Mouse (Mus musculus) midbrain, embryonic 12.5 days (tissue): ENCODE measurements at regions not wholly inside any gene's neighbourhood (a gene's known extent, or its start where the extent isn't known, plus 50 kb on each side); places are given as distances from the start of the nearest gene placed in this dataset.
A peak's percentile ranks its signal among the peaks of the same experiment; 100 is the strongest.

ENCODE experiments used
- ATAC-seq: fragments of 200-750 bp; cut with Nextera tagmentation; 2 replicates; pipeline ENCODE4 v1.8.0; 2017; ENCODE audit warnings: low read depth, moderate TSS enrichment, moderate library complexity; ENCODE audit not compliant: low FRiP score
- H3K27ac ChIP-seq: fragments of 300-500 bp; sonication (generic); replicated peaks from 2 replicates; pipeline ENCODE4 v1.5.1; 2016; ENCODE audit warnings: mild to moderate bottlenecking
- H3K27me3 ChIP-seq: fragments of 300-500 bp; sonication (generic); 2 replicates; pipeline ENCODE4 v1.6.1; 2016; ENCODE audit warnings: mild to moderate bottlenecking
- H3K36me3 ChIP-seq: fragments of 300-500 bp; sonication (generic); 2 replicates; pipeline ENCODE4 v1.6.1; 2016
- H3K4me1 ChIP-seq: fragments of 300-500 bp; sonication (generic); 2 replicates; pipeline ENCODE4 v1.6.1; 2016
- H3K4me2 ChIP-seq: fragments of 300-500 bp; sonication (generic); replicated peaks from 2 replicates; pipeline ENCODE4 v1.6.1; 2016; ENCODE audit warnings: mild to moderate bottlenecking, moderate library complexity
- H3K4me3 ChIP-seq: fragments of 300-500 bp; sonication (generic); 2 replicates; pipeline ENCODE4 v1.5.1; 2016; ENCODE audit warnings: mild to moderate bottlenecking
- H3K9ac ChIP-seq: fragments of 300-500 bp; sonication (generic); replicated peaks from 2 replicates; pipeline ENCODE4 v1.6.1; 2016; ENCODE audit warnings: mild to moderate bottlenecking, moderate library complexity
- H3K9me3 ChIP-seq: fragments of 300-500 bp; sonication (generic); 2 replicates; pipeline ENCODE4 v1.6.1; 2016; ENCODE audit warnings: mild to moderate bottlenecking
- WGBS: fragments of 180-500 bp; shearing (Covaris S2); methylation state at CpG from one replicate; pipeline ENCODE4 v1.1.7; 2016; 5-methylcytosine and 5-hydroxymethylcytosine counted together

DNA sequence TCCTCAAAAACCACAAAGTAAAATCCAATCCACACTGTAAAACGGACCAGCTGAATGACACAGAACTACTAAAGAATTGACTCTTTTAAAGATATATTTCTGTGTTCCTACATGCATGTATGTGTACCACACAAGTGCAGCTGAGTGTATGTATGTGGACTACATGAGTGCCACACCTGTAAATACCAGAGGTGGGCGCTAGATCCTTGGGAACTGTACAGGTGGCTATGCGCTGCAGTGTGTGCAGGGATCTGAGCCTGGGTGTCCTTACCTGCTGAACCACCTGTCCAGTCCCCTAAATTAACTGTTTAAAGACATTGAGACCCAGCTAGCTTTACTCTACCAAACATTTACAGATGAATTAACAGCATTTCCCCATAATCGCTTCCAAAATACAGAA is 546.6 kb downstream of the Cbln4 start:
- Histone ChIP-seq H3K4me1 (no peaks in the 10 kb centered on the region), H3K4me3 (no peak overlapping the region), H3K27ac (no peak overlapping the region), H3K27me3 (no peaks in the 10 kb centered on the region), H3K9me3 (0 out of 2 replicates have a peak, but pooled peaks cover under 1% of the 10 kb centered on the region), H3K4me2 (no peak overlapping the region), H3K9ac (no peak overlapping the region), H3K36me3 (no peaks in the 10 kb centered on the region)
- WGBS = 85% methylated on average over 4 of the region's 4 CpGs
- ATAC-seq = no peak

- no peaks in the 10 kb centered on the region for H3K27me3 ChIP-seq
- H3K9ac ChIP-seq = no peak overlapping the region
- ATAC-seq = no peak
- H3K9me3 ChIP-seq = no peaks in the 10 kb centered on the region
- WGBS = 37% methylated on average over 12 of the region's 12 CpGs
- no peaks in the 10 kb centered on the region for H3K4me1 ChIP-seq
- no peak overlapping the region for H3K4me2 ChIP-seq
- H3K27ac ChIP-seq = no peak overlapping the region
- H3K4me3 ChIP-seq = no peak overlapping the region
- H3K36me3 ChIP-seq = no peaks in the 10 kb centered on the region
Measured at GRCm38 (mm10) chr2:171493741-171494140, 549.5 kb downstream of the Cbln4 start.

GRCm38 (mm10) chr2:171487284-171487683 is 556.0 kb downstream of the Cbln4 start:
- no peak overlapping the region for H3K27ac ChIP-seq
- peaks cover 9% of the 10 kb centered on the region; the same call in 1 of the 2 replicates for H3K4me1 ChIP-seq
- 66% methylated on average over 2 of the region's 2 CpGs for WGBS
- no peaks in the 10 kb centered on the region for H3K36me3 ChIP-seq
- H3K4me3 ChIP-seq = no peak overlapping the region
- H3K9ac ChIP-seq = no peak overlapping the region
- no peak overlapping the region for H3K4me2 ChIP-seq
- no peak; the same call in 1 of the 2 replicates for ATAC-seq
- no peaks in the 10 kb centered on the region for H3K27me3 ChIP-seq
- no peaks in the 10 kb centered on the region for H3K9me3 ChIP-seq

- Histone ChIP-seq H3K36me3 (no peaks in the 10 kb centered on the region), H3K27me3 (no peaks in the 10 kb centered on the region), H3K27ac (no peak overlapping the region), H3K4me1 (no peaks in the 10 kb centered on the region), H3K4me3 (no peak overlapping the region), H3K9ac (no peak overlapping the region), H3K9me3 (no peaks in the 10 kb centered on the region), H3K4me2 (no peak overlapping the region)
- no peak for ATAC-seq
- WGBS = 79% methylated on average over 9 of the region's 9 CpGs
Measured at GRCm38 (mm10) chr2:171453241-171453640, 590.0 kb downstream of the Cbln4 start.

GRCm38 (mm10) chr2:171406057-171406456 is 637.2 kb downstream of the Cbln4 start:
- no peak for ATAC-seq
- no peaks in the 10 kb centered on the region for H3K36me3 ChIP-seq
- no peak overlapping the region for H3K9ac ChIP-seq
- no peak overlapping the region for H3K4me2 ChIP-seq
- H3K4me1 ChIP-seq = no peaks in the 10 kb centered on the region
- 89% methylated on average over 2 of the region's 2 CpGs for WGBS
- no peak overlapping the region for H3K27ac ChIP-seq
- no peak overlapping the region for H3K4me3 ChIP-seq
- no peaks in the 10 kb centered on the region for H3K27me3 ChIP-seq
- no peaks in the 10 kb centered on the region for H3K9me3 ChIP-seq

DNA sequence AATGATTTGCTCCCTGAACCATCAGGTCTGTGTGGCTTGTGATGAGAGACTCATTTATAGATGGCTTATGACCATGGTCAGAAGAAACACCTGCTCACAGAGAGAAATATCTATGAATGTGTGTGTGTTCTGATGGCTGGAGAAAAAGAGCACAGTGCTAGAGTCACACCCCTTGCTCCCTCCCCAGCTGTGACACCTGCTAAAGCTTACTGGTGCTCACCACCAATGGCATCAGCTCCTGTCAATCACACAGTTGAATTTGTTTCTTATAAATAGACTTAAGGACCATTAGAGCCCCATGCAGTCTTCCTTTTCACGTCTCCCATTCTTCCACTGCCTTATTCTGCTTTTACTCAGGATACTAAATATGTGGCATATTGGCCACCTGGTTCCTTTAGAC is 654.3 kb downstream of the Cbln4 start:
- ATAC-seq = no peak
- WGBS = 56% methylated on average over 1 of the region's 1 CpGs
- H3K4me2 ChIP-seq = no peak overlapping the region

GRCm38 (mm10) chr2:171373457-171373856 is 641.9 kb downstream of the Dok5 start:
- no peak overlapping the region for H3K4me2 ChIP-seq
- WGBS = 79% methylated on average over 1 of the region's 1 CpGs
- no peak overlapping the region for H3K4me3 ChIP-seq
- H3K27me3 ChIP-seq = no peaks in the 10 kb centered on the region
- H3K9ac ChIP-seq = no peak overlapping the region
- H3K27ac ChIP-seq = no peak overlapping the region
- H3K36me3 ChIP-seq = no peaks in the 10 kb centered on the region
- ATAC-seq = no peak
- H3K4me1 ChIP-seq = no peaks in the 10 kb centered on the region
- H3K9me3 ChIP-seq = no peaks in the 10 kb centered on the region

More for the DNA sequence above, 654.3 kb downstream of the Cbln4 start:
- H3K4me3 ChIP-seq = no peak overlapping the region
- no peak overlapping the region for H3K27ac ChIP-seq
- no peaks in the 10 kb centered on the region for H3K27me3 ChIP-seq
- no peaks in the 10 kb centered on the region for H3K36me3 ChIP-seq
- no peak overlapping the region for H3K9ac ChIP-seq
- H3K9me3 ChIP-seq = 0 out of 2 replicates have a peak, but pooled peaks cover 2% of the 10 kb centered on the region
- no peaks in the 10 kb centered on the region for H3K4me1 ChIP-seq

DNA sequence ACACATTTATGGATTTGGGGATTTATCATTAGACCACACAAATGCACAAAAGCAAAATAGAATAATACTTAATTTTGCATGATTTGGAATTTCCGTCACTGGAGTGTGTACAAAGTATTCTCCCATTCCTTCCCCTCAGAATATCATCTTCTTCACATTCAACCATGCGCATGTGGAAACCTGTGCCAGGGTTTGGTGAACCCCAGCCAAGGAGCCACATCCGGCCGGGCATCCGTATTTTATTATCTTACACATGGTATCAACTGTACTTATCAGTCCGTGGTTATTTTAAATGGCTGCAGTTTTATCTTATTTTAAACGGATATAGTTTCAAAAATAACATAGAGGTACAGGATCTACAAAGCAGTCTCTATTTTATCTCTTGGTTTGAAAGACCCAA is 641.4 kb downstream of the Dok5 start:
- Histone ChIP-seq H3K36me3 (no peaks in the 10 kb centered on the region), H3K4me2 (no peak overlapping the region), H3K27ac (no peak overlapping the region), H3K4me1 (no peaks in the 10 kb centered on the region), H3K27me3 (no peaks in the 10 kb centered on the region), H3K9ac (no peak overlapping the region), H3K4me3 (no peak overlapping the region), H3K9me3 (no peaks in the 10 kb centered on the region)
- ATAC-seq = no peak
- WGBS = 94% methylated on average over 7 of the region's 7 CpGs

- no peaks in the 10 kb centered on the region for H3K4me1 ChIP-seq
- no peak overlapping the region for H3K27ac ChIP-seq
- no peaks in the 10 kb centered on the region for H3K9me3 ChIP-seq
- H3K27me3 ChIP-seq = no peaks in the 10 kb centered on the region
- no peak for ATAC-seq
- no peak overlapping the region for H3K9ac ChIP-seq
- H3K36me3 ChIP-seq = no peaks in the 10 kb centered on the region
- no peak overlapping the region for H3K4me2 ChIP-seq
- no peak overlapping the region for H3K4me3 ChIP-seq
- WGBS = 68% methylated on average over 5 of the region's 5 CpGs
Measured at GRCm38 (mm10) chr2:171371751-171372150, 640.1 kb downstream of the Dok5 start.

DNA sequence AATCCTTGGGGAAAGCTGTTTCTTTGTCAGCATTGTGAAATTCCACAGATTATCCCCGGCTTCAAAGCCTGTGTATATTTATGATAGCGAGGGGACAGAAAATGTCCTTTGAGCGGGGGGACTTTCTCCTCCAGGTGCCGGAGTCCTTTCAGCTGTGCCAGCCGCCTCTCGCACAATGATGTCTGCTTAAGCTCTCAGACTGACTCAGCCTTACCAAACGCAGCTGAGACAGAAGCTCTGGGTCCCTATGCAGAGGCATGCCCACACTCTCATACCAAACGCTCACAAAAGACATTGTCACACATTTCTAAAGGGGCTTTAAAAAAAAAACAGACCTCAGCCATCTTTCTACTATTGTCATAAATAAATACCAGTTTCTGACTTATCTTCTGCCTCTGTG is 633.9 kb downstream of the Dok5 start:
- Histone ChIP-seq H3K27ac (no peak overlapping the region), H3K36me3 (no peaks in the 10 kb centered on the region), H3K9me3 (0 out of 2 replicates have a peak, but pooled peaks cover 7% of the 10 kb centered on the region), H3K4me3 (no peak overlapping the region), H3K27me3 (no peaks in the 10 kb centered on the region), H3K4me2 (0 out of 2 replicates have a peak overlapping the region, but pooled peaks have one; percentile 10), H3K4me1 (no peaks in the 10 kb centered on the region), H3K9ac (no peak overlapping the region)
- whole genome bisulfite sequencing = 60% methylated on average over 8 of the region's 8 CpGs
- no peak for ATAC-seq

GRCm38 (mm10) chr2:171364621-171365020 is 633.0 kb downstream of the Dok5 start:
- 85% methylated on average over 3 of the region's 3 CpGs for WGBS
- Histone ChIP-seq H3K36me3 (no peaks in the 10 kb centered on the region), H3K4me1 (no peaks in the 10 kb centered on the region), H3K4me2 (no peak overlapping the region), H3K4me3 (no peak overlapping the region), H3K27ac (no peak overlapping the region), H3K27me3 (no peaks in the 10 kb centered on the region), H3K9ac (no peak overlapping the region), H3K9me3 (0 out of 2 replicates have a peak, but pooled peaks cover 7% of the 10 kb centered on the region)
- no peak for ATAC-seq

DNA sequence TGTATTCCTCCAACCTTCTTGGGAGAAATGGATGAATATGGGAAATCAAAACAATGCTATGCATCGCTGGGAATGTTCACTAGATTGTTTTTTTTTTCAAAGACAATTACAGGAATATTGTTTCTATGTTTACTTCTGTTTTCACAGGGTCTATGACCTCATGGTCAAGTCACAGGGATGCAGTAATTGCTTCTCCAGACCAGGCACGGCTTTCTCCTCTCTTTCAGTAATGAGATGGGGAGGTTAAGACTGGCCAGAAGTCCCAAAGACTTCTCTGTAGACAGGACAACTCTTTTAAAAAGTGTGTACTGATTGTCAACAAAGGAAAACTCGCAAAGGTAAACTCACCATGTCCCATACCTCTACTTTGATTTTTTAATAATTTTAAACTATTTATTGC is 631.8 kb downstream of the Dok5 start:
- no peak for ATAC-seq
- no peak overlapping the region for H3K9ac ChIP-seq
- no peak overlapping the region for H3K27ac ChIP-seq
- H3K27me3 ChIP-seq = no peaks in the 10 kb centered on the region
- 86% methylated on average over 3 of the region's 3 CpGs for WGBS
- 0 out of 2 replicates have a peak, but pooled peaks cover 7% of the 10 kb centered on the region for H3K9me3 ChIP-seq
- H3K4me1 ChIP-seq = no peaks in the 10 kb centered on the region
- H3K36me3 ChIP-seq = no peaks in the 10 kb centered on the region
- H3K4me2 ChIP-seq = no peak overlapping the region
- H3K4me3 ChIP-seq = no peak overlapping the region

DNA sequence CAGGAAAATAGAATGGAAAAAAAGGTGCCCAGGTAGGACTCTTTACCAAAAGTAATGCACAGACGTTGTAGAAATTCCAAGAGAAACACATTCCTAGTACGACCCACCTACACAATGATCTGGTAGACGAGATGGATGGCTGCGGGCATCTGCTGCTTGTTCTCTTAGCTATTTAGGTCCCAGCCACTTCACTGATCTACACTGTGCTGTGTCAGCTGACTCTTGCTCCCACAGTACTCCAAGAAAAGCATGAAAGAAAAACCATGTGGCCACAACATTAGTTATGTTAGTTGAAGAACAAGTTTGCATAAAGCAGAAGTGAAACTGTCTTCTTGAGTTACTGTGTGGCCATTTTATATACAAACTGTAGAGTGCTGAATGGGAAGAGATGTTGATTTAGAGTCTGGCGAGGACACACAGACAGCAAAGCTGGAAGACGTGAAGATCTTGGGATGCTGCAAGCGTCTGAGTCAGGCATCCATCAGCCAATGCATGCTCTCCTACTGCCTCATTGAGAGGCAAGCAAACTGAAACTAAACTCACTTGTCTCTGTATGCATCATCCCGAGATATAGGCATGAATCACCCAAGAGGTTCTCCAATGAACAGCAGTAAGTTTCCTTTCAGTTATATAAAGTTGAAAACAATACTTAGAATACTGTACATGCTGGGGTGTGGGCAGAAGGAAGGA is 626.6 kb downstream of the Dok5 start:
- Histone ChIP-seq H3K27me3 (no peaks in the 10 kb centered on the region), H3K4me2 (no peak overlapping the region), H3K9me3 (0 out of 2 replicates have a peak, but pooled peaks cover 3% of the 10 kb centered on the region), H3K36me3 (no peaks in the 10 kb centered on the region), H3K27ac (no peak overlapping the region), H3K9ac (no peak overlapping the region), H3K4me1 (no peaks in the 10 kb centered on the region), H3K4me3 (no peak overlapping the region)
- WGBS = 90% methylated on average over 8 of the region's 8 CpGs
- no peak for ATAC-seq
